Mouse (Mus musculus) heart, embryonic 13.5 days (tissue): ENCODE data around the gene Zkscan1. TPM values are rescaled to one million over a fixed set of nuclear protein-coding genes. Genes with fewer than 3 reads are reported as not detected.

Experiments used
- ATAC-seq: fragments of 200-750 bp; cut with Nextera tagmentation; 2 replicates; pipeline ENCODE4 v1.8.0; 2017; ENCODE audit warnings: moderate TSS enrichment; ENCODE audit not compliant: insufficient number of reproducible peaks, low FRiP score, low TSS enrichment; ENCODE audit errors: extremely low read depth
- H3K27ac ChIP-seq: fragments of 300-500 bp; sonication (generic); replicated peaks from 2 replicates; pipeline ENCODE4 v1.5.1; 2015; ENCODE audit warnings: moderate library complexity, mild to moderate bottlenecking, inconsistent platforms
- H3K27me3 ChIP-seq: fragments of 300-500 bp; sonication (generic); replicated peaks from 2 replicates; pipeline ENCODE4 v1.6.1; 2015; ENCODE audit warnings: mild to moderate bottlenecking, inconsistent platforms
- H3K36me3 ChIP-seq: fragments of 300-500 bp; sonication (generic); 2 replicates; pipeline ENCODE4 v1.6.1; 2015; ENCODE audit warnings: mild to moderate bottlenecking, inconsistent platforms
- H3K4me1 ChIP-seq: fragments of 300-500 bp; sonication (generic); 2 replicates; pipeline ENCODE4 v1.6.1; 2015; ENCODE audit warnings: inconsistent platforms
- H3K4me2 ChIP-seq: fragments of 300-500 bp; sonication (generic); 2 replicates; pipeline ENCODE4 v1.6.1; 2015; ENCODE audit warnings: inconsistent platforms, mild to moderate bottlenecking, moderate library complexity
- H3K4me3 ChIP-seq: fragments of 300-500 bp; sonication (generic); 2 replicates; pipeline ENCODE4 v1.5.1; 2015; ENCODE audit warnings: moderate library complexity, mild to moderate bottlenecking, inconsistent platforms
- H3K9ac ChIP-seq: fragments of 300-500 bp; sonication (generic); 2 replicates; pipeline ENCODE4 v1.6.1; 2015; ENCODE audit warnings: inconsistent platforms, mild to moderate bottlenecking, moderate library complexity
- H3K9me3 ChIP-seq: fragments of 300-500 bp; sonication (generic); 2 replicates; pipeline ENCODE4 v1.6.1; 2016; ENCODE audit warnings: inconsistent platforms
- WGBS: fragments of 180-500 bp; shearing (Covaris S2); methylation state at CpG from one replicate; pipeline ENCODE4 v1.1.7; 2015; ENCODE audit warnings: mixed read lengths; 5-methylcytosine and 5-hydroxymethylcytosine counted together
- polyA plus RNA-seq: library from polyadenylated mRNA; unstranded; fragments of >200 nt; fragmentation: Nextera tagmentation; extraction: Ambion mirVana; gene quantifications from 2 replicates; pipeline ENCODE4 v1.2.1, GENCODE M21; 2015

The Zkscan1 gene
- polyA plus RNA-seq, 1 experiment from 2014 or later: 8.6 TPM

GRCm38 (mm10) chr5:138118041-138118440, 33.2 kb downstream of the Zkscan1 start:
- WGBS: 69% methylated on average over 3 of the region's 3 CpGs
- peak overlapping the region; percentile 82 for H3K4me3 ChIP-seq
- peak overlapping the region; percentile 92 for H3K9ac ChIP-seq

GRCm38 (mm10) chr5:138132425-138133064, 47.7 kb downstream of the Zkscan1 start:
- Histone ChIP-seq H3K4me1 (peaks cover 10% of the 10 kb centered on the region), H3K27ac (no peak overlapping the region), H3K36me3 (peaks cover 81% of the 10 kb centered on the region), H3K4me3 (no peak overlapping the region), H3K27me3 (no peaks in the 10 kb centered on the region), H3K4me2 (no peak overlapping the region), H3K9me3 (no peaks in the 10 kb centered on the region), H3K9ac (no peak overlapping the region)
- WGBS: 81% methylated on average over 5 of the region's 5 CpGs
- no peak for ATAC-seq

More at GRCm38 (mm10) chr5:138118041-138118440, 33.2 kb downstream of the Zkscan1 start:
- ATAC-seq: no peak
- H3K4me2 ChIP-seq: peak overlapping the region; percentile 74
- H3K9me3 ChIP-seq: no peaks in the 10 kb centered on the region
- H3K4me1 ChIP-seq: peaks cover 21% of the 10 kb centered on the region
- H3K36me3 ChIP-seq: peaks cover 37% of the 10 kb centered on the region
- no peaks in the 10 kb centered on the region for H3K27me3 ChIP-seq
- peak overlapping the region; percentile 96 for H3K27ac ChIP-seq

- no peaks in the 10 kb centered on the region for H3K9me3 ChIP-seq
- no peak overlapping the region for H3K4me3 ChIP-seq
- H3K27ac ChIP-seq: no peak overlapping the region
- H3K4me1 ChIP-seq: peaks cover 10% of the 10 kb centered on the region
- ATAC-seq: no peak
- no peaks in the 10 kb centered on the region for H3K27me3 ChIP-seq
- peaks cover 43% of the 10 kb centered on the region for H3K36me3 ChIP-seq
- H3K9ac ChIP-seq: no peak overlapping the region
- WGBS: 54% methylated on average over 4 of the region's 4 CpGs
- H3K4me2 ChIP-seq: no peak overlapping the region
Measured at GRCm38 (mm10) chr5:138137257-138137656, 52.4 kb downstream of the Zkscan1 start.

GRCm38 (mm10) chr5:138137935-138138549, 53.2 kb downstream of the Zkscan1 start:
- H3K27me3 ChIP-seq: no peaks in the 10 kb centered on the region
- no peak overlapping the region for H3K27ac ChIP-seq
- peaks cover 10% of the 10 kb centered on the region for H3K4me1 ChIP-seq
- no peaks in the 10 kb centered on the region for H3K9me3 ChIP-seq
- no peak overlapping the region for H3K4me3 ChIP-seq
- H3K9ac ChIP-seq: no peak overlapping the region
- H3K4me2 ChIP-seq: no peak overlapping the region
- ATAC-seq: no peak
- 55% methylated on average over 8 of the region's 8 CpGs for WGBS
- peaks cover 42% of the 10 kb centered on the region for H3K36me3 ChIP-seq

GRCm38 (mm10) chr5:138138585-138138984, 53.7 kb downstream of the Zkscan1 start:
- Histone ChIP-seq H3K9me3 (no peaks in the 10 kb centered on the region), H3K4me2 (no peak overlapping the region), H3K4me3 (no peak overlapping the region), H3K27ac (no peak overlapping the region), H3K4me1 (peaks cover 10% of the 10 kb centered on the region), H3K27me3 (no peaks in the 10 kb centered on the region), H3K36me3 (peaks cover 42% of the 10 kb centered on the region), H3K9ac (no peak overlapping the region)
- no peak for ATAC-seq
- WGBS: 55% methylated on average over 4 of the region's 4 CpGs

GRCm38 (mm10) chr5:138154390-138154789, 69.5 kb downstream of the Zkscan1 start:
- Histone ChIP-seq H3K27me3 (no peaks in the 10 kb centered on the region), H3K27ac (no peak overlapping the region), H3K9ac (peak overlapping the region; percentile 90), H3K4me1 (peaks cover 11% of the 10 kb centered on the region), H3K36me3 (peaks cover 32% of the 10 kb centered on the region), H3K4me3 (peak overlapping the region; percentile 80), H3K9me3 (no peaks in the 10 kb centered on the region), H3K4me2 (peak overlapping the region; percentile 87)
- no peak for ATAC-seq
- WGBS: 81% methylated on average over 3 of the region's 3 CpGs

- H3K9ac ChIP-seq: peak within 1 kb of the TSS; percentile 90
- H3K27me3 ChIP-seq: no peaks in the 10 kb centered on the region
- peaks cover 27% of the 10 kb centered on the region for H3K36me3 ChIP-seq
- H3K4me3 ChIP-seq: peak within 1 kb of the TSS; percentile 80
- peak; percentile 84 for ATAC-seq
- no peaks in the 10 kb centered on the region for H3K9me3 ChIP-seq
- peak within 1 kb of the TSS; percentile 87 for H3K4me2 ChIP-seq
- peak within 1 kb of the TSS; percentile 92 for H3K27ac ChIP-seq
- H3K4me1 ChIP-seq: peaks cover 14% of the 10 kb centered on the region
- WGBS: under 1% methylated on average over 31 of the region's 31 CpGs
Measured at GRCm38 (mm10) chr5:138155443-138155976, 70.6 kb downstream of the Zkscan1 start, which contains the start of gene Zfp113. Zfp113 (minus strand) TSS chr5:138155744.

Other genes starting within 250 kb of the Zkscan1 start
- gene Pilra, start 248.8 kb upstream of the Zkscan1 start, polyA plus RNA-seq: 2.1 and 4.2 TPM in 2 replicates
- 0.59 and 0.71 TPM in 2 replicates for gene Pilrb1, start 227.0 kb upstream of the Zkscan1 start, polyA plus RNA-seq
- 3.2 and 3.9 TPM in 2 replicates for gene Pilrb2, start 213.3 kb upstream of the Zkscan1 start, polyA plus RNA-seq
- gene Cyp3a13, start 163.5 kb upstream of the Zkscan1 start, polyA plus RNA-seq: 0.13 TPM in 1 of 2 replicates, not detected in the other
- gene Gjc3, start 122.0 kb upstream of the Zkscan1 start, polyA plus RNA-seq: 0.04 TPM in 2 replicates
- gene Azgp1, start 103.6 kb upstream of the Zkscan1 start, polyA plus RNA-seq: not detected in 2 replicates
- not detected in 2 replicates for gene Smok3a, start 63.8 kb upstream of the Zkscan1 start, polyA plus RNA-seq
- not detected in 2 replicates for gene Smok3b, start 63.7 kb upstream of the Zkscan1 start, polyA plus RNA-seq
- not detected in 2 replicates for gene Smok3c, start 31.9 kb upstream of the Zkscan1 start, polyA plus RNA-seq
- 39.1 and 39.4 TPM in 2 replicates for gene Zscan21, start 31.8 kb downstream of the Zkscan1 start, polyA plus RNA-seq
- gene Zfp113, start 70.7 kb downstream of the Zkscan1 start, polyA plus RNA-seq: 11.5 and 12.2 TPM in 2 replicates
- 269 and 309 TPM in 2 replicates for gene Cops6, start 76.0 kb downstream of the Zkscan1 start, polyA plus RNA-seq
- 12.9 and 13.7 TPM in 2 replicates for gene Ap4m1, start 86.9 kb downstream of the Zkscan1 start, polyA plus RNA-seq
- 123 TPM in 2 replicates for gene Mcm7, start 87.3 kb downstream of the Zkscan1 start, polyA plus RNA-seq
- gene Taf6, start 102.4 kb downstream of the Zkscan1 start, polyA plus RNA-seq: 62.8 and 69.7 TPM in 2 replicates
- 26.1 and 27.1 TPM in 2 replicates for gene Cnpy4, start 102.4 kb downstream of the Zkscan1 start, polyA plus RNA-seq
- 5.8 and 5.9 TPM in 2 replicates for gene Mblac1, start 109.2 kb downstream of the Zkscan1 start, polyA plus RNA-seq
- gene Nxpe5, start 140.8 kb downstream of the Zkscan1 start, polyA plus RNA-seq: not detected in 2 replicates
- 77.9 and 86.8 TPM in 2 replicates for gene Lamtor4, start 170.4 kb downstream of the Zkscan1 start, polyA plus RNA-seq
- gene BC037034, start 178.9 kb downstream of the Zkscan1 start, polyA plus RNA-seq: 2.9 and 3.0 TPM in 2 replicates
- 0.64 and 1.0 TPM in 2 replicates for gene Gal3st4, start 187.8 kb downstream of the Zkscan1 start, polyA plus RNA-seq
- 0.04 and 0.06 TPM in 2 replicates for gene Gm43720, start 194.9 kb downstream of the Zkscan1 start, polyA plus RNA-seq
- 9.3 and 9.7 TPM in 2 replicates for gene Gpc2, start 194.9 kb downstream of the Zkscan1 start, polyA plus RNA-seq
- gene Stag3, start 195.2 kb downstream of the Zkscan1 start, polyA plus RNA-seq: 1.6 and 2.5 TPM in 2 replicates